8 mouse cellular contexts compared by ENCODE assay signal in the genomic region with DNA sequence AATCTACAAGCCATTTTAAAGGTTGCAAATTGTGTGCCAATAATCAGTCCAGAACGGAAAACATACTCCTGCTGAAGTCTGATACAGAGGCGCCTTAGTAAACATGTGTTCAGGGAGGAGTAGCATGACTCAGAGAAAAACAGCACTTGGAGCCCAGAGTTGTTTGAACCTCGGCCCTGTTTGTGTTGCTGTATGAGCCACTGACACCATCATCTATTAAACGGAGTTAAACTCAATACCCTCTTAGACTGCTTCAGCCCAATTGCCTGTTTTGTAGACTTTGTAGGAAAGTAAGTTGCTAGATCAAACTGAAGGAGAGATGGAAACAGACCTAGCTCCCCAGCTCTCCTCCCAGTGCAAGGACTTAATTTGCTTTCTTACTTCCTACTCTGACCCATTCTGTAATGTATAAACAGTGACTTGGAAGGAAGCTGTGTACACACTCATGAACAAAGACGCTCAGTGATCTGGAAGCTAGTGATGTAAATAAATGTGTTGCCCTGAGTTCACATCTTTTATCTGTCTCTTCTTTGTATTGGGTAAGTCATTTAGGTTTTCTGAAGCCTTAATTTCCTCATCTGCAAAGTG. TPM values are rescaled to one million over a fixed set of nuclear protein-coding genes. Genes with fewer than 3 reads are reported as not detected.
A peak's percentile ranks its signal among the peaks of the same experiment; 100 is the strongest.
DNase-seq lines count a peak whose midpoint lies in the region; ATAC-seq and TF ChIP-seq lines count a peak whose summit lies in the region.

No protein-coding gene starts in this region.

- H3K4me1 ChIP-seq in kidney, adult 2 months (ENCODE audit: control insufficient read depth, insufficient read depth, low read length): peaks cover 4% of the 10 kb centered on the region
- peaks cover 13% of the 10 kb centered on the region for H3K4me1 ChIP-seq in forebrain, embryonic 12.5 days
- H3K4me1 ChIP-seq in limb, embryonic 13.5 days: peaks cover 17% of the 10 kb centered on the region
- peaks cover 16% of the 10 kb centered on the region for H3K4me1 ChIP-seq in midbrain, embryonic 16.5 days (ENCODE audit: control insufficient read depth, insufficient read depth, low read length)

- peak overlapping the region; percentile 98 for H3K9ac ChIP-seq in forebrain, embryonic 12.5 days
- peak overlapping the region; percentile 96 for H3K9ac ChIP-seq in limb, embryonic 13.5 days
- H3K9ac ChIP-seq in midbrain, embryonic 16.5 days (ENCODE audit: low read depth, low read length): peak overlapping the region; percentile 99; the same call in 1 of the 2 replicates

- 16% methylated on average over 5 of the region's 5 CpGs for WGBS in kidney, adult 2 months
- WGBS in forebrain, embryonic 12.5 days: 36% methylated on average over 5 of the region's 5 CpGs
- 27% methylated on average over 5 of the region's 5 CpGs for WGBS in limb, embryonic 13.5 days
- WGBS in midbrain, embryonic 16.5 days: 29% methylated on average over 5 of the region's 5 CpGs

- peak overlapping the region; percentile 80 for H3K27ac ChIP-seq in kidney, adult 2 months (ENCODE audit: insufficient read depth, low read depth, low read length)
- H3K27ac ChIP-seq in forebrain, embryonic 12.5 days: peak overlapping the region; percentile 99
- peak overlapping the region; percentile 98 for H3K27ac ChIP-seq in limb, embryonic 13.5 days
- H3K27ac ChIP-seq in midbrain, embryonic 16.5 days (ENCODE audit: low read length): peak overlapping the region; percentile 99

- TF ChIP-seq POLR2A in kidney, adult 2 months (IDR thresholded peaks at IDR 0.05; ENCODE audit: low read depth, low read length): no peak

- peak overlapping the region; percentile 77 for H3K4me2 ChIP-seq in forebrain, embryonic 12.5 days
- H3K4me2 ChIP-seq in limb, embryonic 13.5 days (replicated peaks): peak overlapping the region; percentile 73
- H3K4me2 ChIP-seq in midbrain, embryonic 16.5 days (ENCODE audit: low read length): peak overlapping the region; percentile 86

- ATAC-seq in forebrain, embryonic 12.5 days (ENCODE audit: low FRiP score): peak; percentile 2; the same call in 1 of the 2 replicates
- ATAC-seq in limb, embryonic 13.5 days (ENCODE audit: low FRiP score, low read depth): peak; percentile 10; the same call in 1 of the 2 replicates
- peak; percentile 23 for ATAC-seq in midbrain, embryonic 16.5 days

- no peaks in the 10 kb centered on the region for H3K36me3 ChIP-seq in kidney, adult 2 months (ENCODE audit: control insufficient read depth, insufficient read depth, low read length)
- no peaks in the 10 kb centered on the region for H3K36me3 ChIP-seq in forebrain, embryonic 12.5 days (replicated peaks)
- peaks cover 3% of the 10 kb centered on the region; the same call in 1 of the 2 replicates for H3K36me3 ChIP-seq in limb, embryonic 13.5 days
- no peaks in the 10 kb centered on the region for H3K36me3 ChIP-seq in midbrain, embryonic 16.5 days (ENCODE audit: control insufficient read depth, insufficient read depth, low read length)

- H3K27me3 ChIP-seq in kidney, adult 2 months (replicated peaks; ENCODE audit: control insufficient read depth, insufficient read depth, low read length): no peaks in the 10 kb centered on the region
- H3K27me3 ChIP-seq in forebrain, embryonic 12.5 days: no peaks in the 10 kb centered on the region
- no peaks in the 10 kb centered on the region for H3K27me3 ChIP-seq in limb, embryonic 13.5 days
- H3K27me3 ChIP-seq in midbrain, embryonic 16.5 days (ENCODE audit: control insufficient read depth, insufficient read depth, low read depth, low read length): no peaks in the 10 kb centered on the region

- no peak for TF ChIP-seq CTCF in kidney, adult 2 months (conservative IDR thresholded peaks at IDR 0.05; ENCODE audit: insufficient read depth, insufficient read length, low read depth, low read length)

- peak; percentile 53 for DNase-seq in kidney, adult 2 months
- no peak for DNase-seq in kidney, postnatal 10 days
- peak; percentile 62 for DNase-seq in MEL-GATA-1-ER (ENCODE audit: extremely low read depth, low read depth)
- no peak for DNase-seq in frontal cortex, postnatal 14 days (ENCODE audit: low spot score in 2 of 2)
- DNase-seq in right cerebral cortex, postnatal 36 days (ENCODE audit: low spot score in 2 of 2): no peak

- peak overlapping the region; percentile 74 for H3K4me3 ChIP-seq in kidney, adult 2 months (ENCODE audit: insufficient read depth, low read depth, low read length)
- peak overlapping the region; percentile 88 for H3K4me3 ChIP-seq in forebrain, embryonic 12.5 days (replicated peaks)
- H3K4me3 ChIP-seq in limb, embryonic 13.5 days: peak overlapping the region; percentile 85
- H3K4me3 ChIP-seq in midbrain, embryonic 16.5 days (ENCODE audit: low read depth, low read length): peak overlapping the region; percentile 96

- no peaks in the 10 kb centered on the region for H3K9me3 ChIP-seq in forebrain, embryonic 12.5 days
- H3K9me3 ChIP-seq in limb, embryonic 13.5 days: no peaks in the 10 kb centered on the region
- H3K9me3 ChIP-seq in midbrain, embryonic 16.5 days (replicated peaks; ENCODE audit: control insufficient read depth, low read length, poor library complexity, severe bottlenecking): no peaks in the 10 kb centered on the region

RNA-seq across cellular contexts. Expression of a gene that starts 0.9 kb away (rescaled TPM):
- polyA plus RNA-seq in kidney, adult 2 months (2012; rRNA removed): 4.9 and 6.1 TPM in 2 replicates
- 44.0 and 44.4 TPM in 2 replicates for polyA plus RNA-seq in forebrain, embryonic 12.5 days (2016; fragmentation: Nextera tagmentation; extraction: Ambion mirVana)
- polyA plus RNA-seq in limb, embryonic 13.5 days (2015; fragmentation: Nextera tagmentation; extraction: Ambion mirVana): 36.4 and 37.8 TPM in 2 replicates
- 28.4 and 31.8 TPM in 2 replicates for polyA plus RNA-seq in midbrain, embryonic 16.5 days (2015; fragmentation: Nextera tagmentation; extraction: Ambion mirVana)

Comparison
In these comparisons a context has a peak if more than half of its experiments do, and no peak if none do; other contexts are left out.
1. DNase-seq: peak in kidney, adult 2 months (single experiment) and MEL-GATA-1-ER (single experiment); none in kidney, postnatal 10 days (single experiment), frontal cortex, postnatal 14 days (0 of 2) and right cerebral cortex, postnatal 36 days (0 of 2).
2. Peak in every context shown above with its lines, with median percentiles within 50 percentile points of each other: H3K27ac ChIP-seq, H3K4me3 ChIP-seq, ATAC-seq, H3K4me2 ChIP-seq and H3K9ac ChIP-seq.